Mouse (Mus musculus): Measurements from ENCODE around the gene Myo1h. TPM values are rescaled to one million over a fixed set of nuclear protein-coding genes. Genes with fewer than 3 reads are reported as not detected.

Gene Myo1h
- 1 to 10 TPM; 2.0 to 3.0 TPM for total RNA-seq (2021)

GRCm38 (mm10) chr5:114288874-114289273 is at the start of gene Myo1h:
Gene Myo1h (plus strand): TSS chr5:114289166.
- DNase-seq = no peak

- DNase-seq = no peak
Observed at GRCm38 (mm10) chr5:114239737-114240136, 49.2 kb upstream of the Myo1h start.

GRCm38 (mm10) chr5:114246465-114246864 is 42.5 kb upstream of the Myo1h start:
- DNase-seq = no peak

GRCm38 (mm10) chr5:114248174-114248589 is 40.8 kb upstream of the Myo1h start:
- DNase-seq = peak; percentile 64 to 70

GRCm38 (mm10) chr5:114259495-114259894 is 29.5 kb upstream of the Myo1h start:
- no peak for DNase-seq

GRCm38 (mm10) chr5:114261494-114261893 is 27.5 kb upstream of the Myo1h start:
- no peak for DNase-seq

GRCm38 (mm10) chr5:114264030-114264459 is 24.9 kb upstream of the Myo1h start:
- DNase-seq = no peak

GRCm38 (mm10) chr5:114264791-114265190 is 24.2 kb upstream of the Myo1h start:
- no peak for DNase-seq

GRCm38 (mm10) chr5:114268646-114269045 is 20.3 kb upstream of the Myo1h start:
- no peak for DNase-seq

GRCm38 (mm10) chr5:114269499-114269898 is 19.5 kb upstream of the Myo1h start:
- DNase-seq = no peak

- DNase-seq = no peak
Observed at GRCm38 (mm10) chr5:114269984-114270383, 19.0 kb upstream of the Myo1h start.

- DNase-seq = no peak
Observed at GRCm38 (mm10) chr5:114273693-114274402, 15.1 kb upstream of the Myo1h start, which contains the start of gene Foxn4. Gene Foxn4 (minus strand): TSS chr5:114273807.

- DNase-seq = no peak
Observed at GRCm38 (mm10) chr5:114275339-114275738, 13.6 kb upstream of the Myo1h start.

- no peak for DNase-seq
Observed at GRCm38 (mm10) chr5:114275991-114276390, 13.0 kb upstream of the Myo1h start.

GRCm38 (mm10) chr5:114279382-114280143 is 9.4 kb upstream of the Myo1h start:
- DNase-seq = no peak

GRCm38 (mm10) chr5:114282346-114282745 is 6.6 kb upstream of the Myo1h start:
- DNase-seq = no peak

- DNase-seq = peak; percentile 19 to 51
Observed at GRCm38 (mm10) chr5:114284604-114285397, 4.2 kb upstream of the Myo1h start.

GRCm38 (mm10) chr5:114285398-114285700 is 3.6 kb upstream of the Myo1h start:
- DNase-seq = no peak

- no peak for DNase-seq
Observed at GRCm38 (mm10) chr5:114286102-114286501, 2.9 kb upstream of the Myo1h start.

- no peak for DNase-seq
Observed at GRCm38 (mm10) chr5:114286872-114287571, 1.9 kb upstream of the Myo1h start.

GRCm38 (mm10) chr5:114288396-114288795 is 570 bp upstream of the Myo1h start:
- no peak for DNase-seq

- no peak for DNase-seq
Observed at GRCm38 (mm10) chr5:114290004-114290403, 1.0 kb downstream of the Myo1h start.
